Mouse (Mus musculus): ENCODE results near the gene Rmi1. TPM values are rescaled to one million over a fixed set of nuclear protein-coding genes. Genes with fewer than 3 reads are reported as not detected.

Rmi1 gene
- total and polyA plus RNA-seq, 3 experiments = 15.5 to 21.4 TPM; not detected in 1

- peaks cover under 1 to 3% of the 10 kb centered on the region in 2 experiments; a peak in 2 of 4 replicates for H3K36me3 ChIP-seq (ENCODE audit: control insufficient read depth in 1 of 2, insufficient read depth in 2 of 2, low read length in 2 of 2)
- H3K4me3 ChIP-seq (ENCODE audit: control insufficient read depth in 1 of 2, insufficient read depth in 1 of 2, low read depth in 2 of 2, low read length in 2 of 2) = no peak overlapping the region
- H3K27me3 ChIP-seq (ENCODE audit: control insufficient read depth in 1 of 2, insufficient read depth in 2 of 2, low read length in 2 of 2) = no peaks in the 10 kb centered on the region
- H3K9ac ChIP-seq (ENCODE audit: control insufficient read depth, low read depth, low read length, poor library complexity, severe bottlenecking) = no peak overlapping the region
- H3K9me3 ChIP-seq (replicated peaks; ENCODE audit: insufficient read depth, low read length) = no peaks in the 10 kb centered on the region
- no peak for DNase-seq (ENCODE audit: low read depth, low spot score)
- peaks cover 2% of the 10 kb centered on the region; the same call in 1 of the 2 replicates for H3K79me2 ChIP-seq (ENCODE audit: control insufficient read depth, insufficient read depth, low read length, poor library complexity)
- H3K27ac ChIP-seq (ENCODE audit: control insufficient read depth, low read depth, low read length) = no peak overlapping the region
- H3K4me1 ChIP-seq (ENCODE audit: control insufficient read depth in 1 of 2, insufficient read depth in 2 of 2, low read length in 2 of 2) = no peaks in the 10 kb centered on the region
- TF ChIP-seq HCFC1 (IDR thresholded peaks at IDR 0.05; ENCODE audit: low read depth, low read length) (no peak), USF2 (IDR thresholded peaks at IDR 0.05; ENCODE audit: borderline replicate concordance in 1 of 2, insufficient read depth in 1 of 2, low read depth in 1 of 2, low read length in 2 of 2) (no peak), ZNF384 (IDR thresholded peaks at IDR 0.05; ENCODE audit: low read depth, low read length) (no peak), EP300 (IDR thresholded peaks at IDR 0.05; ENCODE audit: low read depth in 1 of 2, low read length in 2 of 2) (no peak), TCF12 (IDR thresholded peaks at IDR 0.05; ENCODE audit: low read depth, low read length) (no peak), POLR2AphosphoS2 (IDR thresholded peaks at IDR 0.05; ENCODE audit: low read length) (no peak), SMC3 (IDR thresholded peaks at IDR 0.05; ENCODE audit: low read depth, low read length) (no peak), CHD2 (IDR thresholded peaks at IDR 0.05; ENCODE audit: low read length) (no peak), GABPA (IDR thresholded peaks at IDR 0.05; ENCODE audit: low read depth, low read length) (no peak), KAT2A (conservative IDR thresholded peaks at IDR 0.05; ENCODE audit: low read depth, low read length) (no peak), USF1 (IDR thresholded peaks at IDR 0.05; ENCODE audit: low read depth, low read length) (no peak), ZKSCAN1 (IDR thresholded peaks at IDR 0.05; ENCODE audit: low read depth, low read length) (no peak), UBTF (IDR thresholded peaks at IDR 0.05; ENCODE audit: borderline replicate concordance, insufficient read depth, low read depth, low read length) (no peak), RAD21 (IDR thresholded peaks at IDR 0.05; ENCODE audit: low read depth, low read length) (no peak)
These were observed 9.0 kb downstream of the Rmi1 start for GRCm38 (mm10) chr13:58411073-58411472.

GRCm38 (mm10) chr13:58415374-58415773, 13.3 kb downstream of the Rmi1 start:
- Histone ChIP-seq H3K9me3 (replicated peaks; ENCODE audit: insufficient read depth, low read length) (no peaks in the 10 kb centered on the region), H3K27ac (ENCODE audit: control insufficient read depth, low read depth, low read length) (no peak overlapping the region), H3K9ac (ENCODE audit: control insufficient read depth, low read depth, low read length, poor library complexity, severe bottlenecking) (no peak overlapping the region), H3K27me3 (ENCODE audit: control insufficient read depth in 1 of 2, insufficient read depth in 2 of 2, low read length in 2 of 2) (no peaks in the 10 kb centered on the region), H3K36me3 (ENCODE audit: control insufficient read depth in 1 of 2, insufficient read depth in 2 of 2, low read length in 2 of 2) (no peaks in the 10 kb centered on the region), H3K79me2 (ENCODE audit: control insufficient read depth, insufficient read depth, low read length, poor library complexity) (no peaks in the 10 kb centered on the region), H3K4me3 (ENCODE audit: control insufficient read depth in 1 of 2, insufficient read depth in 1 of 2, low read depth in 2 of 2, low read length in 2 of 2) (no peak overlapping the region), H3K4me1 (ENCODE audit: control insufficient read depth in 1 of 2, insufficient read depth in 2 of 2, low read length in 2 of 2) (no peaks in the 10 kb centered on the region)
- no peak for DNase-seq (ENCODE audit: low read depth, low spot score)
- TF ChIP-seq ZC3H11A (IDR thresholded peaks at IDR 0.05; ENCODE audit: low read depth, low read length) (no peak), ETS1 (IDR thresholded peaks at IDR 0.05; ENCODE audit: low read depth, low read length) (no peak), ZNF384 (IDR thresholded peaks at IDR 0.05; ENCODE audit: low read depth, low read length) (no peak), MXI1 (IDR thresholded peaks at IDR 0.05; ENCODE audit: low read depth, low read length) (no peak), SMC3 (IDR thresholded peaks at IDR 0.05; ENCODE audit: low read depth, low read length) (no peak), USF1 (IDR thresholded peaks at IDR 0.05; ENCODE audit: low read depth, low read length) (no peak), MYC (IDR thresholded peaks at IDR 0.05; ENCODE audit: low read depth, low read length) (no peak), TCF12 (IDR thresholded peaks at IDR 0.05; ENCODE audit: low read depth, low read length) (no peak)

Measured in MEL (cell line).